Mouse (Mus musculus) G1E (cell line): ENCODE results near the gene Slc46a1.

ENCODE experiments used
- GATA1 ChIP-seq: IDR thresholded peaks from 2 replicates; pipeline ENCODE4 v1.6.1; 2012; ENCODE audit warnings: borderline replicate concordance, low read length, inconsistent platforms, mixed read lengths
- GATA2 ChIP-seq: IDR thresholded peaks from 2 replicates; pipeline ENCODE4 v1.6.1; 2012; ENCODE audit warnings: low read depth, low read length, inconsistent platforms, borderline replicate concordance

DNA sequence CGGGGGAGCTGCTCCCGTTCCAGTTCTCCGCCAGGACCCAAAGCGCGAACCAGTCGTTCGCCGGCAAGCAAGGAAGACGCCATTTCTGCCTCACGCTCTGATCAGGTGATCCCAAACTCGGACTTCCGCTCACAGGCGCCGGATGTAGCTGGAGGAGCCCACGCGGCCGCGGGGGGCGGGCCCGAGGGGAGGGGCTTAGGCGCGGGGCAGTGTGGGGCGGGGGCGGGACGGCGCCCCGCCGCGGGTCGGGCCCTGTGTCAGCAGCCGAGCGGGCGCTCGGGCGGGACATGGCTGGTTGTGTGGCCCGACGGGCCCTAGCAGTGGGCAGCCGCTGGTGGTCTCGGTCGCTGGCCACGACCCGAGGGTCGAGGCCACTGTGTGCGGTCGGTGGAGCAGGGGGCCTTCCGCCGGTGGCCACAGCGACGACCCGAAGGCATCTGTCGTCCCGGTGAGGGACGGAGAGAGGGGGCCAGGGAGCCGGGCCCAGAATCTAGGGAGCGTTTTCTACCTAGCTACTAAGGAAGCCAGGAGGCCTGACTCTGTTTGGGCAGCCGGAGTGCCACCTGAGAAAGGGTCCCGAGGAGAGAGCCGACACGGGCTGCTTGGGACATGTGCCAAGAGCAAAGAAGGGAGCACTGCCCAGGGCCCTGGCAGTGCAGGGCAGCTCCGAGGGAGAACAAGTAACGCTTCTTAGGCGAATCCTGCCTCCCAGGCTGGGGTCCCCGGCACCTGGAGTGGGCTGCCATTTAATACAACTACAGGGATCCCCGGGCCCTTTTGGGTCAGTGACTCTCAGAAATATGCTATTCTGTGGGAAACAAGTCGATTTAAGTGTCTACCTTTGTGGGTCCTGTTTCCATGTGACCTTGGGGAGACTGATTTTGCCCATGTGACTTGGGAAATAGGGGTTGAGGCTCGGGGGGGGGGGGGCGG lies 46.8 kb downstream of the Slc46a1 start, which contains the start of the genes Tmem199 and Poldip2:
- no peak for TF ChIP-seq GATA1
- TF ChIP-seq GATA2: no peak
